Mouse (Mus musculus) small intestine, adult 2 months (tissue): ENCODE measurements around the gene Ccndbp1.

Source experiments
- CTCF ChIP-seq: fragments of 200-500 bp; IDR thresholded peaks from 2 replicates; pipeline ENCODE4 v1.5.1; 2012; ENCODE audit warnings: low read depth, mild to moderate bottlenecking, control low read depth, inconsistent platforms, low read length, moderate library complexity, mixed read lengths; ENCODE audit not compliant: insufficient replicate concordance, insufficient read length; ENCODE audit errors: extremely low read depth
- POLR2A ChIP-seq: fragments of 200-500 bp; IDR thresholded peaks from 2 replicates; pipeline ENCODE4 v1.6.1; 2012; ENCODE audit warnings: low read depth, mild to moderate bottlenecking, control low read depth, inconsistent platforms, low read length, moderate library complexity

- no peak for TF ChIP-seq POLR2A
- no peak for TF ChIP-seq CTCF
Observed at GRCm38 (mm10) chr2:121041098-121041497, 32.9 kb downstream of the Ccndbp1 start.
